In genomic region chr14:76473404-76473803, GRCm38 (mm10) we compare ENCODE assay signal across 10 mouse cellular contexts. TPM values are rescaled to one million over a fixed set of nuclear protein-coding genes. Genes with fewer than 3 reads are reported as not detected.
DNase-seq lines count a peak whose midpoint lies in the region; ATAC-seq and TF ChIP-seq lines count a peak whose summit lies in the region.
"Had no signal": no experiment of that assay in that cellular context is flagged by ENCODE, and none has a peak within 500 bp of the region (broad histone marks: within the 10 kb centered on the region; RNA-seq: fewer than 3 reads in every experiment).

No protein-coding gene starts in this region.

- no peak overlapping the region for H3K4me3 ChIP-seq in layer of hippocampus, adult 2 months
- H3K4me3 ChIP-seq in midbrain, embryonic 16.5 days (ENCODE audit: low read depth, low read length), result no peak overlapping the region
- H3K4me3 ChIP-seq: heart, embryonic 13.5 days; neural tube, embryonic 12.5 days had no signal

- no peaks in the 10 kb centered on the region for H3K36me3 ChIP-seq in midbrain, embryonic 16.5 days (ENCODE audit: control insufficient read depth, insufficient read depth, low read length)
- H3K36me3 ChIP-seq: heart, embryonic 13.5 days; neural tube, embryonic 12.5 days had no signal

- H3K27me3 ChIP-seq in midbrain, embryonic 16.5 days (ENCODE audit: control insufficient read depth, insufficient read depth, low read depth, low read length), result no peaks in the 10 kb centered on the region
- H3K27me3 ChIP-seq: heart, embryonic 13.5 days; neural tube, embryonic 12.5 days had no signal

- WGBS in midbrain, embryonic 16.5 days, result 10% methylated on average over 2 of the region's 2 CpGs

- H3K9ac ChIP-seq in midbrain, embryonic 16.5 days (ENCODE audit: low read depth, low read length), result no peak overlapping the region
- H3K9ac ChIP-seq: heart, embryonic 13.5 days; neural tube, embryonic 12.5 days had no signal

- peak in 1 of 2 experiments; percentile 58 for DNase-seq in layer of hippocampus, adult 2 months (ENCODE audit: low spot score in 2 of 2)
- DNase-seq in layer of hippocampus, adult 9-10 months (ENCODE audit: low spot score), result no peak
- DNase-seq in CD8-positive naive resting alpha-beta T cell, adult 2 months (ENCODE audit: low read depth in 2 of 2, low spot score in 2 of 2), result peak; percentile 3 to 48
- DNase-seq in Muller cell, postnatal 12 days (ENCODE audit: inconsistent ontology term), result peak; percentile 52
- DNase-seq in cerebellum, postnatal 36 days, result peak; percentile 55 to 74
- peak; percentile 68 for DNase-seq in kidney, postnatal 14 days
- DNase-seq in natural killer cell, adult 2 months (ENCODE audit: low spot score in 2 of 2), result peak; percentile 8 to 53

- H3K9me3 ChIP-seq in midbrain, embryonic 16.5 days (replicated peaks; ENCODE audit: control insufficient read depth, low read length, poor library complexity, severe bottlenecking), result no peaks in the 10 kb centered on the region
- H3K9me3 ChIP-seq: heart, embryonic 13.5 days; neural tube, embryonic 12.5 days had no signal

- no peak overlapping the region for H3K27ac ChIP-seq in layer of hippocampus, adult 2 months
- no peak overlapping the region for H3K27ac ChIP-seq in midbrain, embryonic 16.5 days (ENCODE audit: low read length)
- H3K27ac ChIP-seq: heart, embryonic 13.5 days; neural tube, embryonic 12.5 days had no signal

- TF ChIP-seq CTCF in layer of hippocampus, adult 2 months (conservative IDR thresholded peaks at IDR 0.05), result peak; percentile 88

- no peak overlapping the region for H3K4me2 ChIP-seq in midbrain, embryonic 16.5 days (ENCODE audit: low read length)
- H3K4me2 ChIP-seq: heart, embryonic 13.5 days; neural tube, embryonic 12.5 days had no signal

- ATAC-seq in midbrain, embryonic 16.5 days, result no peak

- H3K4me1 ChIP-seq in midbrain, embryonic 16.5 days (ENCODE audit: control insufficient read depth, insufficient read depth, low read length), result peaks cover 2% of the 10 kb centered on the region; the same call in 1 of the 2 replicates
- H3K4me1 ChIP-seq: neural tube, embryonic 12.5 days had no signal

RNA-seq across cellular contexts. Expression of gene Tsc22d1, which starts 58.6 kb away (rescaled TPM):
- 100 to 1,000 TPM; 503 to 530 TPM for total RNA-seq in layer of hippocampus, adult 2 months (2021)
- 738 and 762 TPM in 2 replicates for polyA plus RNA-seq in midbrain, embryonic 16.5 days (2015; fragmentation: Nextera tagmentation; extraction: Ambion mirVana)
